Mouse (Mus musculus) liver, embryonic 11.5 days (tissue): Measurements from ENCODE around the gene Pim3. TPM values are rescaled to one million over a fixed set of nuclear protein-coding genes. Genes with fewer than 3 reads are reported as not detected.

Source experiments
- ATAC-seq: fragments of 200-750 bp; cut with Nextera tagmentation; replicated peaks from 2 replicates; pipeline ENCODE4 v1.8.0; 2017; ENCODE audit warnings: moderate number of reproducible peaks, mild to moderate bottlenecking, moderate TSS enrichment, moderate library complexity; ENCODE audit not compliant: low FRiP score
- DNase-seq: peaks from one replicate; pipeline ENCODE4 v3.0.0-alpha.2; 2017; ENCODE audit warnings: low spot score
- H3K27ac ChIP-seq: fragments of 300-500 bp; sonication (generic); 2 replicates; pipeline ENCODE4 v1.5.1; 2014; ENCODE audit warnings: mild to moderate bottlenecking, low read depth, low read length, control low read depth
- H3K27me3 ChIP-seq: fragments of 300-500 bp; sonication (generic); replicated peaks from 2 replicates; pipeline ENCODE4 v1.6.1; 2014; ENCODE audit warnings: low read length, mixed read lengths; ENCODE audit not compliant: control insufficient read depth, insufficient read depth
- H3K36me3 ChIP-seq: fragments of 300-500 bp; sonication (generic); 2 replicates; pipeline ENCODE4 v1.6.1; 2014; ENCODE audit warnings: mild to moderate bottlenecking, low read length, moderate library complexity, mixed read lengths; ENCODE audit not compliant: control insufficient read depth, insufficient read depth
- H3K4me1 ChIP-seq: fragments of 300-500 bp; sonication (generic); replicated peaks from 2 replicates; pipeline ENCODE4 v1.6.1; 2014; ENCODE audit warnings: low read length, mixed read lengths; ENCODE audit not compliant: control insufficient read depth, insufficient read depth
- H3K4me2 ChIP-seq: fragments of 300-500 bp; sonication (generic); 2 replicates; pipeline ENCODE4 v1.6.1; 2014; ENCODE audit warnings: mild to moderate bottlenecking, control low read depth, moderate library complexity
- H3K4me3 ChIP-seq: fragments of 300-500 bp; sonication (generic); 2 replicates; pipeline ENCODE4 v1.5.1; 2014; ENCODE audit warnings: low read depth, low read length, control low read depth
- H3K9ac ChIP-seq: fragments of 300-500 bp; sonication (generic); 2 replicates; pipeline ENCODE4 v1.6.1; 2014; ENCODE audit warnings: low read depth, low read length, control low read depth
- H3K9me3 ChIP-seq: fragments of 300-500 bp; sonication (generic); 2 replicates; pipeline ENCODE4 v1.6.1; 2016; ENCODE audit warnings: low read length, inconsistent platforms, mixed read lengths; ENCODE audit not compliant: control insufficient read depth
- WGBS: fragments of 180-500 bp; shearing (Covaris S2); extraction: QIAGEN DNeasy Blood & Tissue Kit; methylation state at CpG from one replicate; pipeline ENCODE4 v1.1.7; 2014; 5-methylcytosine and 5-hydroxymethylcytosine counted together
- polyA plus RNA-seq: library from polyadenylated mRNA; unstranded; fragments of >200 nt; fragmentation: Nextera tagmentation; extraction: Ambion mirVana; gene quantifications from 2 replicates; pipeline ENCODE4 v1.2.1, GENCODE M21; 2014

Pim3 gene
- polyA plus RNA-seq, 1 experiment from 2014 or later = 35.9 TPM

GRCm38 (mm10) chr15:88876155-88877020 lies 14.4 kb downstream of the Pim3 start:
- H3K4me3 ChIP-seq = no peak overlapping the region
- H3K27ac ChIP-seq = no peak overlapping the region
- peak overlapping the region; percentile 12 for H3K4me2 ChIP-seq

GRCm38 (mm10) chr15:88877021-88877400 lies 15.0 kb downstream of the Pim3 start:
- no peaks in the 10 kb centered on the region for H3K36me3 ChIP-seq
- H3K9me3 ChIP-seq = no peaks in the 10 kb centered on the region
- no peak overlapping the region for H3K9ac ChIP-seq
- WGBS = 73% methylated on average over 10 of the region's 10 CpGs
- ATAC-seq (no peak), DNase-seq (no peak)
- H3K27me3 ChIP-seq = peaks cover 6% of the 10 kb centered on the region; the same call in 1 of the 2 replicates
- H3K4me1 ChIP-seq = peaks cover 2% of the 10 kb centered on the region; the same call in 1 of the 2 replicates
- H3K4me2 ChIP-seq = no peak overlapping the region
- no peak overlapping the region for H3K4me3 ChIP-seq
- no peak overlapping the region for H3K27ac ChIP-seq

More at GRCm38 (mm10) chr15:88876155-88877020, 14.4 kb downstream of the Pim3 start:
- peak; percentile 79 for DNase-seq
- H3K4me1 ChIP-seq = peaks cover 2% of the 10 kb centered on the region; the same call in 1 of the 2 replicates
- no peaks in the 10 kb centered on the region for H3K36me3 ChIP-seq
- H3K9ac ChIP-seq = no peak overlapping the region
- peaks cover 6% of the 10 kb centered on the region; the same call in 1 of the 2 replicates for H3K27me3 ChIP-seq
- WGBS = 14% methylated on average over 28 of the region's 28 CpGs
- no peaks in the 10 kb centered on the region for H3K9me3 ChIP-seq
- peak; percentile 58; the same call in 1 of the 2 replicates for ATAC-seq

GRCm38 (mm10) chr15:88881253-88882044 lies 19.5 kb downstream of the Pim3 start:
- H3K36me3 ChIP-seq = no peaks in the 10 kb centered on the region
- ATAC-seq (no peak), DNase-seq (no peak)
- H3K27ac ChIP-seq = no peak overlapping the region
- H3K9ac ChIP-seq = no peak overlapping the region
- H3K4me3 ChIP-seq = no peak overlapping the region
- no peak overlapping the region for H3K4me2 ChIP-seq
- H3K27me3 ChIP-seq = no peaks in the 10 kb centered on the region
- H3K9me3 ChIP-seq = no peaks in the 10 kb centered on the region
- H3K4me1 ChIP-seq = no peaks in the 10 kb centered on the region
- 60% methylated on average over 22 of the region's 22 CpGs for WGBS

GRCm38 (mm10) chr15:88882851-88883250 lies 20.9 kb downstream of the Pim3 start:
- Histone ChIP-seq H3K27ac (no peak overlapping the region), H3K4me2 (no peak overlapping the region), H3K36me3 (no peaks in the 10 kb centered on the region), H3K9ac (no peak overlapping the region), H3K9me3 (no peaks in the 10 kb centered on the region), H3K27me3 (no peaks in the 10 kb centered on the region), H3K4me1 (no peaks in the 10 kb centered on the region), H3K4me3 (no peak overlapping the region)
- DNase-seq (no peak), ATAC-seq (no peak)
- WGBS = 66% methylated on average over 4 of the region's 4 CpGs

- Histone ChIP-seq H3K9ac (no peak overlapping the region), H3K27me3 (no peaks in the 10 kb centered on the region; the same call in 1 of the 2 replicates), H3K9me3 (no peaks in the 10 kb centered on the region), H3K27ac (no peak overlapping the region), H3K4me1 (peaks cover 2% of the 10 kb centered on the region; the same call in 1 of the 2 replicates), H3K4me3 (no peak overlapping the region), H3K4me2 (no peak overlapping the region), H3K36me3 (no peaks in the 10 kb centered on the region)
- no peak for ATAC-seq
- WGBS = 89% methylated on average over 9 of the region's 9 CpGs
- DNase-seq = no peak
These were observed 21.4 kb downstream of the Pim3 start for GRCm38 (mm10) chr15:88883342-88883741.

GRCm38 (mm10) chr15:88885376-88885775 lies 23.4 kb downstream of the Pim3 start:
- DNase-seq = no peak
- ATAC-seq = no peak
- Histone ChIP-seq H3K9me3 (no peaks in the 10 kb centered on the region), H3K27me3 (no peaks in the 10 kb centered on the region; the same call in 1 of the 2 replicates), H3K4me1 (peaks cover 2% of the 10 kb centered on the region; the same call in 1 of the 2 replicates), H3K36me3 (no peaks in the 10 kb centered on the region), H3K9ac (no peak overlapping the region), H3K4me3 (no peak overlapping the region), H3K27ac (no peak overlapping the region), H3K4me2 (no peak overlapping the region)
- 74% methylated on average over 6 of the region's 6 CpGs for WGBS

- WGBS = 79% methylated on average over 3 of the region's 3 CpGs
- DNase-seq = no peak
- H3K27me3 ChIP-seq = peaks cover 3% of the 10 kb centered on the region; the same call in 1 of the 2 replicates
- no peak for ATAC-seq
- H3K27ac ChIP-seq = no peak overlapping the region
- no peaks in the 10 kb centered on the region for H3K36me3 ChIP-seq
- no peaks in the 10 kb centered on the region for H3K9me3 ChIP-seq
- no peak overlapping the region for H3K4me2 ChIP-seq
- H3K9ac ChIP-seq = no peak overlapping the region
- H3K4me1 ChIP-seq = peaks cover 7% of the 10 kb centered on the region
- no peak overlapping the region for H3K4me3 ChIP-seq
These were observed 27.0 kb downstream of the Pim3 start for GRCm38 (mm10) chr15:88889032-88889431.

GRCm38 (mm10) chr15:88889994-88890393 lies 28.0 kb downstream of the Pim3 start:
- Histone ChIP-seq H3K9me3 (no peaks in the 10 kb centered on the region), H3K4me1 (peaks cover 7% of the 10 kb centered on the region), H3K27ac (no peak overlapping the region), H3K27me3 (peaks cover 3% of the 10 kb centered on the region; the same call in 1 of the 2 replicates), H3K36me3 (no peaks in the 10 kb centered on the region), H3K9ac (no peak overlapping the region), H3K4me3 (no peak overlapping the region), H3K4me2 (peak overlapping the region; percentile 97)
- WGBS = 83% methylated on average over 3 of the region's 3 CpGs
- ATAC-seq (no peak), DNase-seq (no peak)
